Mouse (Mus musculus) ovary, postnatal 10 days (tissue): ENCODE measurements around the gene Wdr63.

Experiments
- DNase-seq: peaks from one replicate; pipeline ENCODE4 v3.0.0; 2022; ENCODE audit warnings: low spot score

Wdr63 gene

GRCm38 (mm10) chr3:146107921-146108571 is at the start of gene Wdr63:
Gene Wdr63, minus strand, starts transcription at chr3:146108130.
- DNase-seq, result no peak

- no peak for DNase-seq
Measured at GRCm38 (mm10) chr3:146156811-146157210, 48.9 kb upstream of the Wdr63 start.

GRCm38 (mm10) chr3:146155628-146156576 is 48.0 kb upstream of the Wdr63 start:
- DNase-seq, result no peak

- no peak for DNase-seq
Measured at GRCm38 (mm10) chr3:146153862-146154611, 46.1 kb upstream of the Wdr63 start.

- no peak for DNase-seq
Measured at GRCm38 (mm10) chr3:146152913-146153312, 45.0 kb upstream of the Wdr63 start.

GRCm38 (mm10) chr3:146152348-146152747 is 44.4 kb upstream of the Wdr63 start:
- no peak for DNase-seq

GRCm38 (mm10) chr3:146151755-146152154 is 43.8 kb upstream of the Wdr63 start:
- DNase-seq, result no peak

- DNase-seq, result no peak
Measured at GRCm38 (mm10) chr3:146151328-146151727, 43.4 kb upstream of the Wdr63 start.

GRCm38 (mm10) chr3:146150560-146150959 is 42.6 kb upstream of the Wdr63 start:
- DNase-seq, result no peak

GRCm38 (mm10) chr3:146150058-146150400 is 42.1 kb upstream of the Wdr63 start:
- no peak for DNase-seq

GRCm38 (mm10) chr3:146149156-146150057 is 41.5 kb upstream of the Wdr63 start, which contains the start of gene Mcoln2:
Gene Mcoln2, plus strand, starts transcription at chr3:146149833.
- DNase-seq, result no peak

- no peak for DNase-seq
Measured at GRCm38 (mm10) chr3:146146131-146146530, 38.2 kb upstream of the Wdr63 start.

- no peak for DNase-seq
Measured at GRCm38 (mm10) chr3:146145501-146145900, 37.6 kb upstream of the Wdr63 start.

- DNase-seq, result no peak
Measured at GRCm38 (mm10) chr3:146142523-146142922, 34.6 kb upstream of the Wdr63 start.

- DNase-seq, result no peak
Measured at GRCm38 (mm10) chr3:146140276-146140675, 32.3 kb upstream of the Wdr63 start.

GRCm38 (mm10) chr3:146136422-146136821 is 28.5 kb upstream of the Wdr63 start:
- DNase-seq, result no peak

GRCm38 (mm10) chr3:146135417-146135816 is 27.5 kb upstream of the Wdr63 start:
- no peak for DNase-seq

- no peak for DNase-seq
Measured at GRCm38 (mm10) chr3:146134834-146135233, 26.9 kb upstream of the Wdr63 start.

GRCm38 (mm10) chr3:146127205-146127604 is 19.3 kb upstream of the Wdr63 start:
- DNase-seq, result no peak

GRCm38 (mm10) chr3:146123464-146123825 is 15.5 kb upstream of the Wdr63 start:
- no peak for DNase-seq

- no peak for DNase-seq
Measured at GRCm38 (mm10) chr3:146122807-146123463, 15.0 kb upstream of the Wdr63 start.
